Mouse (Mus musculus): ENCODE results near the gene Trip10. TPM values are rescaled to one million over a fixed set of nuclear protein-coding genes. Genes with fewer than 3 reads are reported as not detected.

Gene Trip10
- total and polyA plus RNA-seq, 3 experiments: 21.5 to 40.0 (median 22.9) TPM

DNA sequence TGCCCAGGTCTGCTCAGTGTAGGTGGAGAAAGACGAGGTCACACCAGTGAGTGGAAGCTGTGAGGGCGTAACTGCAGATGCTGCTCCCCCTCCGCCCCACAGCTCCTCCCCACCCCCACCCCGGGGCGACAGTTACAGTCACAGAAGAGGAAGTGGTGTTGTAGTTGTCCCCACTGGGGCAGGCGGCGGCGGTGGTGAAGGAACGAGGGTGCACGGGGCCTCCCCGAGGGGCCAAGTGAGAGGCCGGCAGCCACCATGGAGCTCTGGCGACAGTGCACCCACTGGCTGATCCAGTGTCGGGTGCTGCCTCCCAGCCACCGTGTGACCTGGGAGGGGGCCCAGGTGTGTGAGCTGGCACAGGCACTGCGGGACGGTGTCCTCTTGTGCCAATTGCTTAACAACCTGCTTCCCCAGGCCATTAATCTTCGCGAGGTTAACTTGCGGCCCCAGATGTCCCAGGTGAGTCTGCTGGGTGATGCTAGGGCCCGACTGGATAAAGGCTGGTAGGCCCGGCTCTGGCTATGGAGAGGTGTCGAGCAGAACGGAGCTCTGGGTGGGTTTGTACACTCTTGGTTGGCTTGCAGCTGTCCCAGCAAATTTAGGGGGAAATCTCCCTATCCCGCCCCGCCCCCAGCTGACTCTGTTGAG lies 29.8 kb downstream of the Trip10 start, which contains the start of gene Vav1:
TSS of gene Vav1 (plus strand) at position 158 of the 648 bp plus-strand sequence.
- in situ Hi-C loops (cut with MboI; ENCODE audit: low pct_ligation_motif_present, low pct_unique_long_range_greater_than_20kb, low sequenced_read_pairs): no loop called here
- dilution Hi-C loops (cut with MboI; ENCODE audit: extremely low pct_ligation_motif_present, extremely low pct_unique_long_range_greater_than_20kb, low sequenced_read_pairs): no loop called here

DNA sequence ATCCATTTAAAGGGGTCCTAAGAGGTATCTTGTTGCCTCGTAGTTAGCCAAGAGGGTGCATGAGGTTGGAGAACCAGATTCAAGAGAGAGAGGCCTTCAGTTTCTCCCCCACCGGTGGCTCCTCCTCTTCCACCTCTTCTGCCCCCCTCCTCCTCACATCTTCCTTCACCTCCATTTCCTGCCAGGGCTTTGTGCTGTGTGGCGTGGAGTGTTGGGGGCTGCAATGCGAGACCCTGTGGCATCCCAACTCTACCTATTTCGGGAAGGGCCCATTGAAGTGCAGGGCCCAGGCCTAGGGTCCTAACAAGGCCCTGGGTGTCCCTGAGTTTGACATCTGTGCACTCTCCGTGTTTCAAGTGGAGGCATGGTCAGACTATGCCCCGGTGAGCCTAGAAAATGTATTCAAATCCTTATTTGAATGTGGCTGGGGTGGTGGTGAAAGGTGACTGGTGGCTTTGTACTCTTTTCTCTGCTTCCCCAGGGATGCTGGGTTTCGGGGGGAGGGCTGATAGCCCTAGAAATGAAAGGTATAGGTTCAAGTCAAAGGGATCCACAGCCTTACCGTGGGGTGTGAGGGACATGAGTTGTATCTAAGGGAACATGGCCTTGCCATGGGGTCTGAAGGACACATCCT lies 30.5 kb downstream of the Trip10 start:
- in situ Hi-C loops (cut with MboI; ENCODE audit: low pct_ligation_motif_present, low pct_unique_long_range_greater_than_20kb, low sequenced_read_pairs) (no loop called here), dilution Hi-C loops (cut with MboI; ENCODE audit: extremely low pct_ligation_motif_present, extremely low pct_unique_long_range_greater_than_20kb, low sequenced_read_pairs) (no loop called here)
- H3K4me3 ChIP-seq (replicated peaks in 1 of 3; ENCODE audit: low read depth in 2 of 3, low read length in 2 of 3, poor library complexity in 1 of 3): peak overlapping the region; percentile 40 to 89 (median 83)
- H3K4me2 ChIP-seq (ENCODE audit: insufficient read depth, low read depth, poor library complexity, severe bottlenecking): peak overlapping the region; percentile 76
- peaks cover 47% of the 10 kb centered on the region for H3K79me2 ChIP-seq (replicated peaks; ENCODE audit: control insufficient read depth, extremely low read depth, insufficient read depth, poor library complexity, severe bottlenecking)
- H3K9me3 ChIP-seq (replicated peaks; ENCODE audit: low read length): no peaks in the 10 kb centered on the region
- DNase-seq (ENCODE audit: extremely low read depth): peak; percentile 88
- H3K36me3 ChIP-seq (replicated peaks in 1 of 2; ENCODE audit: control insufficient read depth in 1 of 2, insufficient read depth in 1 of 2, low read length in 1 of 2): peaks cover 14 to 34% of the 10 kb centered on the region in 2 experiments
- H3K4me1 ChIP-seq (ENCODE audit: control insufficient read depth in 1 of 2, insufficient read depth in 2 of 2): peaks cover 44 to 75% of the 10 kb centered on the region in 2 experiments
- peaks cover 3% of the 10 kb centered on the region for H3K27me3 ChIP-seq (replicated peaks)
- H3K9ac ChIP-seq (ENCODE audit: insufficient read depth, low read depth): peak overlapping the region; percentile 96
- peak overlapping the region; percentile 99 for H3K27ac ChIP-seq (ENCODE audit: insufficient read depth, low read depth)
- 0 out of 2 replicates have a peak, but pooled peaks have one; percentile 47 for TF ChIP-seq MYC (IDR thresholded peaks at IDR 0.05; ENCODE audit: low read depth, low read length)
- TF ChIP-seq MXI1 (IDR thresholded peaks at IDR 0.05; ENCODE audit: low read depth, low read length): peak; percentile 91
- no peak for TF ChIP-seq ZNF384 (IDR thresholded peaks at IDR 0.05; ENCODE audit: low read depth, low read length)
- no peak for TF ChIP-seq CTCF (conservative IDR thresholded peaks at IDR 0.05 in 1 of 2, IDR thresholded peaks at IDR 0.05 in 1 of 2; ENCODE audit: low read depth in 2 of 2, low read length in 2 of 2)
- no peak for TF ChIP-seq PAX5 (IDR thresholded peaks at IDR 0.05; ENCODE audit: low read length)
- TF ChIP-seq JUN (IDR thresholded peaks at IDR 0.05; ENCODE audit: insufficient read depth, low read depth, low read length): no peak
- TF ChIP-seq KAT2A (IDR thresholded peaks at IDR 0.05; ENCODE audit: insufficient replicate concordance, low read length): no peak
- no peak; the same call in 1 of the 2 replicates for TF ChIP-seq ELF1 (IDR thresholded peaks at IDR 0.05; ENCODE audit: low read depth, low read length)
- no peak for TF ChIP-seq USF1 (IDR thresholded peaks at IDR 0.05; ENCODE audit: low read depth, low read length)
- TF ChIP-seq RCOR1 (conservative IDR thresholded peaks at IDR 0.05; ENCODE audit: low read depth, low read length): no peak; the same call in 1 of the 2 replicates
- TF ChIP-seq ETS1 (conservative IDR thresholded peaks at IDR 0.05; ENCODE audit: low read depth, low read length): peak; percentile 68
- peak; percentile 50; the same call in 1 of the 2 replicates for TF ChIP-seq TBP (conservative IDR thresholded peaks at IDR 0.05; ENCODE audit: low read depth, low read length)
- TF ChIP-seq MEF2A (IDR thresholded peaks at IDR 0.05; ENCODE audit: borderline replicate concordance, low read depth, low read length): peak; percentile 79
- TF ChIP-seq CHD2 (IDR thresholded peaks at IDR 0.05; ENCODE audit: low read length): peak; percentile 63; the same call in 1 of the 2 replicates

More for the DNA sequence above, 29.8 kb downstream of the Trip10 start, which contains the start of gene Vav1:
- peak; percentile 78 for TF ChIP-seq ZMIZ1 (IDR thresholded peaks at IDR 0.05; ENCODE audit: low read depth, low read length)
- TF ChIP-seq NELFE (IDR thresholded peaks at IDR 0.05; ENCODE audit: low read depth, low read length): peak; percentile 50; the same call in 1 of the 2 replicates
- peak; percentile 83 for TF ChIP-seq TCF12 (IDR thresholded peaks at IDR 0.05; ENCODE audit: low read depth, low read length)
- peak; percentile 75; the same call in 1 of the 2 replicates for TF ChIP-seq UBTF (IDR thresholded peaks at IDR 0.05; ENCODE audit: low read depth, low read length)
- TF ChIP-seq RCOR1 (conservative IDR thresholded peaks at IDR 0.05; ENCODE audit: low read depth, low read length): no peak
- TF ChIP-seq MAZ (IDR thresholded peaks at IDR 0.05; ENCODE audit: low read depth, low read length): peak; percentile 77
- 0 out of 2 replicates have a peak, but pooled peaks have one; percentile 21 for TF ChIP-seq TBP (conservative IDR thresholded peaks at IDR 0.05; ENCODE audit: low read depth, low read length)
- TF ChIP-seq ZC3H11A (IDR thresholded peaks at IDR 0.05; ENCODE audit: low read depth, low read length): no peak
- peak; percentile 69 for TF ChIP-seq ELF1 (IDR thresholded peaks at IDR 0.05; ENCODE audit: low read depth, low read length)
- TF ChIP-seq MXI1 (IDR thresholded peaks at IDR 0.05; ENCODE audit: low read depth, low read length): peak; percentile 55; the same call in 1 of the 2 replicates
- peak; percentile 81 for TF ChIP-seq POLR2A (IDR thresholded peaks at IDR 0.05; ENCODE audit: low read depth, low read length)
- no peak for TF ChIP-seq ZNF384 (IDR thresholded peaks at IDR 0.05; ENCODE audit: low read depth, low read length)
- no peak; the same call in 1 of the 2 replicates for TF ChIP-seq SMC3 (IDR thresholded peaks at IDR 0.05; ENCODE audit: low read depth, low read length)
- no peak for TF ChIP-seq MAFK (IDR thresholded peaks at IDR 0.05; ENCODE audit: insufficient replicate concordance, low read length)
- TF ChIP-seq IRF4 (IDR thresholded peaks at IDR 0.05; ENCODE audit: low read depth, low read length): peak; percentile 74
- TF ChIP-seq CHD1 (IDR thresholded peaks at IDR 0.05; ENCODE audit: low read depth, low read length): peak; percentile 92; the same call in 1 of the 2 replicates
- no peak for TF ChIP-seq E2F4 (IDR thresholded peaks at IDR 0.05; ENCODE audit: insufficient replicate concordance, low read depth, low read length)
- TF ChIP-seq USF2 (conservative IDR thresholded peaks at IDR 0.05; ENCODE audit: low read depth, low read length): no peak; the same call in 1 of the 2 replicates
- TF ChIP-seq CHD2 (IDR thresholded peaks at IDR 0.05; ENCODE audit: low read length): peak; percentile 93
- no peak for TF ChIP-seq POLR2AphosphoS2 (IDR thresholded peaks at IDR 0.05; ENCODE audit: low read depth, low read length)
- TF ChIP-seq ZKSCAN1 (IDR thresholded peaks at IDR 0.05; ENCODE audit: borderline replicate concordance, low read depth, low read length): no peak
- TF ChIP-seq BHLHE40 (IDR thresholded peaks at IDR 0.05; ENCODE audit: low read depth, low read length): peak; percentile 80
- TF ChIP-seq EP300 (IDR thresholded peaks at IDR 0.05; ENCODE audit: low read length): peak; percentile 69
- 0 out of 2 replicates have a peak, but pooled peaks have one; percentile 39 for TF ChIP-seq NRF1 (IDR thresholded peaks at IDR 0.05; ENCODE audit: low read depth, low read length)
- TF ChIP-seq PAX5 (IDR thresholded peaks at IDR 0.05; ENCODE audit: low read length): no peak
- no peak for TF ChIP-seq CTCF (conservative IDR thresholded peaks at IDR 0.05 in 1 of 2, IDR thresholded peaks at IDR 0.05 in 1 of 2; ENCODE audit: low read depth in 2 of 2, low read length in 2 of 2)
- TF ChIP-seq ETS1 (conservative IDR thresholded peaks at IDR 0.05; ENCODE audit: low read depth, low read length): peak; percentile 66
- no peak for TF ChIP-seq JUND (conservative IDR thresholded peaks at IDR 0.05; ENCODE audit: low read depth, low read length)
- no peak; the same call in 1 of the 2 replicates for TF ChIP-seq RAD21 (IDR thresholded peaks at IDR 0.05; ENCODE audit: low read depth, low read length)
- TF ChIP-seq MYC (IDR thresholded peaks at IDR 0.05; ENCODE audit: low read depth, low read length): no peak
- TF ChIP-seq USF1 (IDR thresholded peaks at IDR 0.05; ENCODE audit: low read depth, low read length): no peak
- TF ChIP-seq HCFC1 (IDR thresholded peaks at IDR 0.05; ENCODE audit: low read depth, low read length): 0 out of 2 replicates have a peak, but pooled peaks have one; percentile 19
- TF ChIP-seq JUN (IDR thresholded peaks at IDR 0.05; ENCODE audit: insufficient read depth, low read depth, low read length): no peak
- no peak for TF ChIP-seq KAT2A (IDR thresholded peaks at IDR 0.05; ENCODE audit: insufficient replicate concordance, low read length)
- TF ChIP-seq SIN3A (IDR thresholded peaks at IDR 0.05; ENCODE audit: low read length): peak; percentile 31; the same call in 1 of the 2 replicates
- peak; percentile 58 for TF ChIP-seq MAX (IDR thresholded peaks at IDR 0.05; ENCODE audit: low read length)
- TF ChIP-seq GABPA (IDR thresholded peaks at IDR 0.05; ENCODE audit: insufficient replicate concordance, low read depth, low read length): no peak
- peak; percentile 55; the same call in 1 of the 2 replicates for TF ChIP-seq MEF2A (IDR thresholded peaks at IDR 0.05; ENCODE audit: borderline replicate concordance, low read depth, low read length)
- Histone ChIP-seq H3K4me3 (replicated peaks in 1 of 3; ENCODE audit: low read depth in 2 of 3, low read length in 2 of 3, poor library complexity in 1 of 3) (peak within 1 kb of the TSS; percentile 40 to 89 (median 83)), H3K36me3 (replicated peaks in 1 of 2; ENCODE audit: control insufficient read depth in 1 of 2, insufficient read depth in 1 of 2, low read length in 1 of 2) (peaks cover 9 to 27% of the 10 kb centered on the region in 2 experiments), H3K79me2 (replicated peaks; ENCODE audit: control insufficient read depth, extremely low read depth, insufficient read depth, poor library complexity, severe bottlenecking) (peaks cover 41% of the 10 kb centered on the region), H3K27ac (ENCODE audit: insufficient read depth, low read depth) (peak within 1 kb of the TSS; percentile 99), H3K27me3 (replicated peaks) (peaks cover 3% of the 10 kb centered on the region), H3K4me2 (ENCODE audit: insufficient read depth, low read depth, poor library complexity, severe bottlenecking) (peak within 1 kb of the TSS; percentile 76), H3K4me1 (ENCODE audit: control insufficient read depth in 1 of 2, insufficient read depth in 2 of 2) (peaks cover 38 to 71% of the 10 kb centered on the region in 2 experiments), H3K9ac (ENCODE audit: insufficient read depth, low read depth) (peak within 1 kb of the TSS; percentile 96), H3K9me3 (replicated peaks; ENCODE audit: low read length) (no peaks in the 10 kb centered on the region)
- peak; percentile 93 for DNase-seq (ENCODE audit: extremely low read depth)
